Mouse (Mus musculus): ENCODE measurements at regions not wholly inside any gene's neighbourhood (a gene's known extent, or its start where the extent isn't known, plus 50 kb on each side); places are given as distances from the start of the nearest gene placed in this dataset.

DNA sequence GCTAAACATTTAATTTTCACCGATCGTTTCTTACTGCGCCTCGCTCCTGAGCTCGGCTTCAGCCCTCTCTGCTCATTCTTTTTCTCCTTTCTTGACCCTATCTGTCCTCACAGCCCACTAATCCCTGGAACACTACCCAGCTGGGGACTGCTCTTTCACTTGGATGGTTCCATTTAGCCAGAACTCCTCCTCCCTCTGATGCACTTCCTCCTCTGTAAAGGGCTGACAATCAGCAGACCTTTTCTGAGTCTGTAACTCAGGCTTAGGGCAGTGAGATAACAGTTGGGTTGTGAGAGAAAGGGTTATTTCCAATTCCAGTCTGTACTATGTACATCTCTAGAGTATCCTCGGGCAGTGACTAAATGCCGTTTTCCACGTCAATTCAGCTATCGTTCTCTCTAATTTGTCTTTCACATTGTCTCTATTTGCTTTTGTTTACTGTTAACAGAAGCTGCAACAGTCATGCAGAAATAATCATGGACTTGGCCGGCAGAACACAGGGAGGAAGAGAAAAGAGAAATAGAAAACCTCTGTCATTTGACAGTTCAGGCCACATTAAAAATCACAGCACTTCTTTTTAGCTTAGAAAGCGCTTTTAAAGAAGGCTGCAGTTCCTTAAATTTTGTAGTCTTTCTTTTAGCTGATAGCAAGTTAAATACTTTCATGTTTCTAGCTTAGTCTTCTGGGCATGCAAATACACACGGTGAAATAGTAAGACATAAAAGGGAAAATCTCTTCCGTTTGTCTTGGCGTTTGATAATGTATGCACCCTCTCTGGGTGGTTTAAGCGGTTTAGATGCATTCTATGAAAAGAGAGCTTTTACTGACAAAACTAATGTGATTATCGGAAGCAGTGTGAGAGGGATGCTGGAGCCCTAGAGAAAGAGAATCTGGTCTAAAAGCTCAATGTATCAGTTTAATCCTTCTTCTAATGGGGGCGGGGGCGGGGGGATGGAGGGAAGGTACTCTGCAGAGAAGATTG lies 94.7 kb upstream of the Fam181b start:
- DNase-seq, result peak in 1 of 2 experiments; percentile 7

DNA sequence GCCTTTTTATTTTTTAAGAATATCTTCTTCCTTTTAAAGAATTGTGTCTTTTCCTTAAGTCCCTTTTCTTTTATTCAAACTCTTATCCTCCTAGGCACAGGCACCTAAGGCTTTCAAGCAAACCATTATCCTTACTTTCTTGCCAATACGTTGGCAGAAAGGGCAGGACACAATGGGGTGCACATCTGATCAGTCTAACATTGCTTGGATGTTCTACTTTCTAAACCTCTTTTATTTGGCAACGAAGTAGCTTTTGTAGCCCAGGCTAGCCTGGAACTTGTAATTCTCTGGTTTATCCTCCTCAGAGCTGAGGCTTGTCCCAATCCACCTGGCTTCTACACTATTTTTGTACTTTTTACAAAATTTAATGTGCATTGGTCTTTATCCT lies 94.0 kb upstream of the Fam181b start:
- no peak for DNase-seq

DNA sequence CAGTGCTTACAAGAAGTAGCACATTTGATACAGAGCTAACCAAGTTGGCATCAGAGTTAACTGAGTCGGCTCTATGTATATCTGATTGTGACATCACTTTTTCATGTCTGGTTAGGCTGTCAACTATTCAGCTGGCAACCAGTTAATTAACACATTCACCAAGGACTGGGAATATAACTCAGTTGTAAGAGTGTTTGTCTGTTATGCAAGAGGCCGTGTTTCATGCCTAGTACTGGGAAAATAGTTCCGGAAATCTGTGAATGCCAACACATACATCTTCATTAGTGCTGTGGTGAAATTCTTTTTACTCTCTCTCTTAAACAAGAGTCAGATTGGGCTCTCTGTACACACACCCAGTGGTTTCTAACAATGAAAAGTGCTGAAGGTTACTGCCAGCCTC lies 80.8 kb upstream of the Fam181b start:
- DNase-seq, result no peak

DNA sequence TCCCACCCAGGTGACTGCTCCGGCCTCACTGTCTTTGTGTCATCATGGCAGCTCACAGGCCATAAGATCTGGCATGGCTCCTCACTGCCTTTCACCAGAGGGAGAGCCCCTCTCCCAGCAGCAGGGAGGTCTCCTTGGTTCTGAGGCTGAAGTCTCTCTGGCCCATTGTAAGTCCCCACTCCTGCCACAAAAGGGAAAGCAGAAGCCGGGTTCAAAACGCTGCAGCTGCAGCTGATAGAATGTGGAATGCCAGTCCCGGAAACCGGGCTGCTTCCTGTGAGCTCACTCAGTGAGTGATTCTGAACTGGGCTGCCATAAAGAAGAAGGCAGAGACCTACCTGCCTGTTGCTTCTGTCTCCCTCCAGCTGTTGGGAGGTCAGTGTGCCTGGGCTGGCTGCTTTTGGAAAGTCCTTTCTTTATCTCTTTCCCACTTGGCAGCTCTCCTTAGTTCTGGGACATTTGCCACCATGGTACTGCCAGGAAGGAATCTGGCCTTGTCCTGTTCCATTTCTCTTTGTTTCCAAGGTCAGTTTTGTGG lies 72.9 kb upstream of the Fam181b start:
- DNase-seq, result peak; percentile 11 to 30

DNA sequence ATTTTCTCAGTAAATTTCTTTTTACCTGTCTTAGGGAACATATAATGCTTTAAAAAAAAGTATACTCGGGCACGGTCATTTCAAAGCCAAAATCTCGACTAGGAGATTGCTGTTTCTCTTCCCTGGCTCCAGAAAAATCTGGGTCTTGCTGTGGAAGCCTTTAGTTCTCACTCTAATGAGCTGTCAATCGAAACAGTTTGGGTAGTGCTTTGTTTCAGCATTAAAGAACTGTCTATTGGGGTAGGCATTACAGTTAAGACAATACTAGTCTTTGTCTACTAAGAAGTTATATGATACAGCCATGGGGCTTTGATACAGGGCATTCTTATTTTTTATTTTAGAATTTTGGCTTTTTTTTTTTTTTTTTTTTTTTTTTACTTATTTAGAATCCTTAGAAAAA lies 71.9 kb upstream of the Fam181b start:
- DNase-seq, result no peak

DNA sequence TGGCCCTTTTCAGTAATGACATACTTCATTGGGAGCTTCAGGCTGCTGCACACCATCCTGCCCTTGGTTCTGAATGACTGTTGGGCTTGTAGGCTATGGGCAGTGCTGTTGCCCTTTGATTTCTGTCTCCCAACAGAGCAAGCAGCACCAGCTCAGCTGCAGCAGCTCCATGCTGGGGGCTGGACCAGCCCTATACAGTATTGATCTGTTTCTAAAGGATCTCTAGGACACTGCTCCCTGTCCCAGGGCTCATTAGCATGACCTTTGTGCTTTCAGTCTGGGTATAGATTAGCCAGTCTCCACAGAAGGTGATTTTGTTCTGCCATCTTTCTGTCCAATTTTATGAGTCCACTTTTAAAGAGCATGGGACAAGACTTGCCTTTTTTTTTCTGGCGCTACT lies 60.3 kb upstream of the Fam181b start:
- no peak for DNase-seq

DNA sequence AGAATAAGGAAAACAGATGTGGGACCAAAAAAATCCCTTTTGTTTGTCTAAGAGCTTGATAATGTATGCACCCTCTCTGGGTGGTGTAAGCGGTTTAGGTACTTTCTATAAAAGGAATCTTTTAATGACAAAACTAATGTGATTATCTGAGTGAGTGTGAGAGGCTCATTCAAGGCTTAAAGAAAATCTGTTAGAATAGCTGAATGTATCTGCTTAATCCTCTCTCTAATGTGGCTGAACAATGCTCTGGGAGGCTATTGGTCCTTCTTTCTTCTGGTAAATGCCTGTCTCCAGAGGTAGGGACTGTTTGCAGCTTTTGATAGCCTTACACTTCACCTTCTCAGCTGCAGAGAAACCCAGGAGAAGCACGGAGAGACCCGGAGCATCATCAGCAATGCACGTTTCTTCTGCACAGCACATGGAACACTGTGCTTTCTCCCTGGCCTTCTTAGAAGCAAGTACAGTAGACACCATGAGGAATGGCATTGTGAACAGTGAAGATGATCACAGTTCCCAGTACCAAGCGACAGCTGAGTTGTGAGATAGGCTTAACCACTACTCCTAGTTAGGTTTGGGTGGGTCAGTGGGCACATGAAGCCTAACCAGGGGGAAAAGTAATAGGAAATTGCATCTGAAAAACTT lies 56.1 kb upstream of the Fam181b start:
- DNase-seq, result no peak

DNA sequence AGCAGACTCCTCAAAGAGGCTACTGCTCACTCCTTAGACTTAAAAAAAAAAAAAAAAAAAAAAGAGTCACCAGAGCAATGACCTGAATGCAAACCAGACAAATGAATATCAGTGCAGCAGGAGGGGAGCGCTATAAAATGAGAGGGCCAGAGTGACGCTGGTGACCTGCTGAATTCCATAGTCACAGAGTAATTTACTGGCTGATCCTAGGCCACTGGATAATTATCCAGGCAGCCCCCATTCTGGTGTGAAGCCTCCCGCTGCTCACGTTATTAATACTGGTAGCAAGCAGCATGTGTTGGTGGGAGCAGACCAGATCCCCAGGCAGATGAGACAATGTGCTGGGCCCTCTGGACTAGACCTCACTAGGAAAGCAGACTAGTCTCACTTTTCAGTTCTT lies 53.4 kb upstream of the Fam181b start:
- DNase-seq, result no peak
